Mouse (Mus musculus): ENCODE data around the gene Fndc3b.
"Not testable (repeated sequence)": the region's sequence is repeated elsewhere in the genome, so short reads cannot be mapped to it uniquely, and the experiment has no call there.

The Fndc3b gene

DNA sequence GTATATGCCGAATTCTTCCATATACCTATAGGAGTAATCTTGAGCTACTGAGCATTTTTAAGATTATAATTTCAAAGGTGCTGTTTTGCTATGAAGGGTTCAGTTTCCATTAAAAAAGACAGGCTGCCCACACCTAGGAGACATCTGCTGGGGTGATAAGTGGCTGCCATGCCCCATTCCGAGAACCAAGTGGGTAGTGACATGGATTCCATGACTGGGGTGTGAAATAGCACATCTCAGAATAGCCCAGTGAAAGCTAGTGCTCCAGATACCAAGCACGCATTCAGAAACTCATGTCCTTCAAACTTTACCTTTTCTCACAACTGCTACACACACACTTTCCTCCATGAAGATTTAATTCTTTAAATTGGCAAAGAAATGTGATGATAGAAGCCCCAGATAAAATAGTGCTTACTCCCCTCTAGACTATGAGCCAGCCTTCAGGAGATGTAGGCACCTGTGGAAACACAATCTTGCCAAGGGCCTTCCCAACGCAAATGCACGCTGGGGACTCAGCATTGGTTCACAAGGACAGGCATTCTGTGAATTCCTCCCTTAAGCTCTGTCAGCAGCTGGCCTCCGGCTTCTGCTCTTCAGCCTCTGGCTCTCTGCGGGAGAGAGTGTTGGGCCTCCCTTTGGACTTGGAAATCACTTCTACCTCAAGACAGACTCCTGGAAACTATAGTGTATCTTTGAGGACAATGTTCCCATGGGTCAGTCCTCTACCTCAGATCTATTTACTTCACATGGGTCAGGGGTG, 207.6 kb downstream of the Fndc3b start:
- DNase-seq (ENCODE audit: low spot score), result no peak

DNA sequence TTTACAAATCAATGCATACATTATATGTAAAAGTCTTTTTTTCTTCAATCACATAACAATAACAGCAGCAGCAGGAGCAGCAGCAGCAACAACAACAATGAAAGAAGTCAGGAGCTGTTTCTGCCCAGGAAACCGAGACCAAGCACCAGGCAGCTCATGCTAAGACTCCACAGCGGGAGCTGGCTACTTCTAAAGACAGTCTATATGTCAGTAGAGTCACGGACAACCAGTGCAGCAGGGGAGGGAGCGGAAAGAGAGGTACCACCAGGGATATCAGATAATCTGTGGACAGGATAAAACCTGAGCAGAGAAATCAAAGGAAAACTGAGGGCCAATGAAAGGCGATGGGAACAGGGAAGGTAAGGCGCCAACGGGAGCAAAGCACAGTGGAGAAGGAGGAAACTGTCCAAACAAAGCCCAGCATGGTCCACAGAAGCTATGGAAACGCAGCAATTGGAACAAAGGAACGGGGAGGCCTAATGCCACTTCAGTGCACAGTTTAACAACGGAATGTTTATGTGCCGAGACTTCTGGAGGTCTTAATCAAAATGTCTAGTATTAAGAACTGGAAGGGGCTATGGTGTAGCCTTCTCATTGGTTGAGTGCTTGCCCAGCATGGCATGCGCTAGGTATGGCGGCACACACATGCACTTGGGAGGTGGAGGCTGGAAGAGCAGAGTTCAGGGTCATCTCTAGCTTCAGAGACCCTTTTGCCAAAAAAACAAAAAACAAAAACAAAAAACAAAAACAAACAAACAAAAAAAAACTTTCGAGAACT, 215.6 kb downstream of the Fndc3b start:
- no peak for DNase-seq (ENCODE audit: low spot score)

GRCm38 (mm10) chr3:27494698-27495097, 216.4 kb downstream of the Fndc3b start:
- no peak for DNase-seq (ENCODE audit: low spot score)

- no peak for DNase-seq (ENCODE audit: low spot score)
These were observed 217.0 kb downstream of the Fndc3b start for GRCm38 (mm10) chr3:27494066-27494465.

DNA sequence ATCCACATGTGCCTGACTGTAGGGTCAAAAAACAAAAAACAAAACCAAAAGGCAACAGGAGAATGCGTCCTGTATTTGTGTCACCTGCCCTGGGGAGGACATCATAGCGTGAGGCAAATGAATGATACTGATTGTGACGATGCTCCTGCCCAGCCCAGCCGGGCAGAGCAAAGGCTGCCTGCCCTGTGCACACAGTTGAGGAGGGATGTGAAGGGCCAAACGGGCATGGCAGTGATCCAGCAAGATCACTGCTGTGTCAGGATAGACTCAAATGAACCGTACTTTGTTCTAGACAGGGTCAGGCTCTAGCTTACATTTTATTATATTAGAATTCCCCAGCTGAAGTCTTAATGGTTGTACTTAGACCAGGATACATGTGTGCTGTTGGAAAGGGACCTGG, 219.3 kb downstream of the Fndc3b start:
- no peak for DNase-seq (ENCODE audit: low spot score)

GRCm38 (mm10) chr3:27491367-27491766, 219.7 kb downstream of the Fndc3b start:
- no peak for DNase-seq (ENCODE audit: low spot score)

- DNase-seq (ENCODE audit: low spot score), result no peak
These were observed 220.2 kb downstream of the Fndc3b start for GRCm38 (mm10) chr3:27490891-27491290.

DNA sequence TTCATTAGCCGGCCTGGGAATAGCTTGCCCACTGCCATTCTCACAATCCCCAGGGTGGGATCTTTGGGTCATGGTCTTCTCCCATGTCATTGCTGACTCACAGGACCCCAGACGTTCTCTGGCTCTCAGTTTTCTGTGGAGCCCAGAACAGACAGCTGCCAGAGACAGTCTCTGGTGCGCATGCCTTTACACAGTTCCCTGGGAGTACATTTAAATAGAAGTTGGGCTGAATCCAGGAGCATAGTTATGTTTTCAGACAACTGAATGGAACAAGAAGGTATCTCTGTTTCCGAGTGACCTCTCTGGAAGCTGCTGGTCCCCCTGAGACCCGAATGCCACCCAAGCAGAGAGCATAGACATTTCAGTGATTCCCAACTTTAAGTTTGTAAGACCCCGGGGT, 221.6 kb downstream of the Fndc3b start:
- no peak for DNase-seq (ENCODE audit: low spot score)

DNA sequence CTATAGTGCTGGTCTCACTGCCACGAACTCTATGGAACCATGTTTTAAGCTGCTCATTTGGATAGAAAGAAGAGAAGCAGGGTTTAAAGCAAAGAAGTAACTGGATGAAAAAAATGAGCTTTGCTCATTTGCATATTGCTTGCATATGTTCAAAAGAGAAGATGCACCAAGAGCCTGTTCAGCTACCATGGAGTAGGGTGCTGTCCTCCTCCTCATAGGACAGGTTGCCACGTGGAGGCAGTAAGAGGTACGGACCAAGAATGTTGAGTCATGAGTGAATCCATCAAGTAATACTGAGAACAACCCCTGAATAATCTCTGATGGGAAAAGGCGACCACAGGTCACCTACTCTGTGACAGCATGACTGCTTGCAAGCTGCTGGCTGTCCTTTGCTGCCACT, 226.0 kb downstream of the Fndc3b start:
- no peak for DNase-seq (ENCODE audit: low spot score)

DNA sequence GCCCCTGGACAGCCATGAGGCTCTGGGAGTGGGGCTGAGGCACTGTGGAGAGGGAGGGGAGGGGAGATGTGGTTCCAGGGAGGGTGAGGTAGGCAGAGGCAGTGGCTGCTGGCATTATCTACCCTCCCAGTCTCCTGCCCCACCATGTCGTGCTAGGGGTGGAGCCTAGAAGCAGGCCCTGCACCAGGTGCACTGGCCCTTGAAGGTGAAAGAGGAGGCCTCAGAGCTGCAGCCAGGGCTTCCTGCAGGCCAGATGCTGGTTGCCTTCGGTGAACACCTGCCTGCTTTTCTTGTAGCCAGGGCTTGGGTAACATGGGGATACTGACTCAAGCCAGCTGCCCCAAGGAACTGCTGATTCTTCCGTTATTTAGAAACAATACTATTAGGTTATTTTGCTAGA, 226.4 kb downstream of the Fndc3b start:
- DNase-seq (ENCODE audit: low spot score), result no peak

- no peak for DNase-seq (ENCODE audit: low spot score)
These were observed 227.3 kb downstream of the Fndc3b start for GRCm38 (mm10) chr3:27483762-27484161.

GRCm38 (mm10) chr3:27483321-27483720, 227.8 kb downstream of the Fndc3b start:
- DNase-seq (ENCODE audit: low spot score), result no peak

- DNase-seq (ENCODE audit: low spot score), result no peak
These were observed 229.4 kb downstream of the Fndc3b start for GRCm38 (mm10) chr3:27481738-27482137.

GRCm38 (mm10) chr3:27479378-27479777, 231.7 kb downstream of the Fndc3b start:
- no peak for DNase-seq (ENCODE audit: low spot score)

GRCm38 (mm10) chr3:27478563-27479156, 232.4 kb downstream of the Fndc3b start:
- no peak for DNase-seq (ENCODE audit: low spot score)

DNA sequence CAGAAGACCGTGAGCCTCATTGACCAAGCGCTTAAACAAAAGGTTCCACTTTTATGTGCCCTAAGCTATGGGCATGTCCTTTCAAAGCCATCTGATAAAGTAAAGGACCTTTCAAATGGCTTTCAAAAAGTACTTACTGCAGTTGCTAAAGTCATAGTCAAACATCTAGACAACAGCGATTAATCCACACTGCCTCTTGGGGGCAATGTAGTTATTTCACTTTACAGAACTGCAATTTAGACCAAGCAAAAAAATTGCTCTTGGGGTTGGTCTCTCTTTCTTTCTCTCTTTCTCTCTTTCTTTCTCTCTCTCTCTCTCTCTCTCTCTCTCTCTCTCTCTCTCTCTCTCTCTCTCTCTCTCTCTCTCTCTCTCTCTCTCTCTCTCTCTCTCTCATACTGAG, 233.4 kb downstream of the Fndc3b start:
- not testable (repeated sequence) for DNase-seq (ENCODE audit: low spot score)

- no peak for DNase-seq (ENCODE audit: low spot score)
These were observed 235.2 kb downstream of the Fndc3b start for GRCm38 (mm10) chr3:27475899-27476298.

DNA sequence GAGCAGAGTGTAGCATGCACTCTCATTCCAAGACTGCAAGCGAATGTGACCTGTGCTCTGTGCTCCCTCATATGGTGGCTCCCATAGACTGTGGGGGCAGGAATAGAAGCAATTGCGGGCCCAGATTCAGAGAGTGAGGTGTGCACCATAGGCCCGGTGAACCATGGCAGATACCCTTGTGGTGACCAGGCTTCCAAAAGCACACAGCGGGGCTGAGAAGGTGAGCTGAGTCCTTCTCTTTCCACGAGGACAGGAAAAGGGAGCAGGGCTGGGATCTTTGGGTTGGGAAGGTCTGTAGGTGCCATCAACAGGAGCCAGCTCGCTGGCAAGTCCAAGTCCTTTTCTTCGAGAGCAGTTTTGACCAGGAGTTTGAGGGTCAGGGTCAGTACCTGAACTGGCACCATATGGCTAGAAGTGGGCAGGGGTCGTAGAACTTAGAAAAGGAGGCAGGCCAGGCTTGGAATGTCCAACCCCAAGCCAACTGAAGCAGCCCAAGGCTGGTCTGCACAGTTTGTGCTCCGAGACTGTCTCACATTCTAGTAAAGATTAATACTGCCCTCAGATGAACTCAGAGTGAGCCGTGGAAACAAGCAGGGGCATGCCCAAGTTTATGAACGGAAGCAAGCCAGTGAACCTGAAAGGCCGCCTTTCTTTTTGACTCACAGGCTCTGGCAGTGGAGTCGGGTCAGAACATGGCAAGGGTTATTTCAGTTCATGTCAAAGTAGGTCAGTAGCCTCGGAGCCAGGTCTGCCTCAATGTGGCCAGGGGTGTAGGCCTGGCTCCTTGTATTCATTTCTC, 237.1 kb downstream of the Fndc3b start:
- no peak for DNase-seq (ENCODE audit: low spot score)

DNA sequence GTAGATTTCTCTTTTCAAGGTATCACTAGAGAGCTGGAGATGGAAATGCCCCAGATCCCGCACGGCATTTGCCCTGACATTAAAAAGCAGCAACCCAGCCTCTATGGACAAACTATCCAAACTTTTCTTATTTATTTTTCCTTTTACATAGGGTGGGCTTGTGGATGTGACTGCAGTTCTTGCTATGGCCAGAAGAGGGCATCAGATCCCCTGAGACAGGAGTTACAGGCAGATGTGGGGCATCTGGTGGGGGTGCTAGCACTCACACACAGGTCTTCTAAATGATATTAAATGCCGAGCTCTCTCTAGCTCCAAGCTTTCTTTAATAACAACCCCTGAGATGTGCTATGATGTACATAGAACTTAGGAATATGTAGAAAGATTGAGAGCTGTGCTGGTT, 238.3 kb downstream of the Fndc3b start:
- no peak for DNase-seq (ENCODE audit: low spot score)

- no peak for DNase-seq (ENCODE audit: low spot score)
These were observed 240.3 kb downstream of the Fndc3b start for GRCm38 (mm10) chr3:27470781-27471180.

DNA sequence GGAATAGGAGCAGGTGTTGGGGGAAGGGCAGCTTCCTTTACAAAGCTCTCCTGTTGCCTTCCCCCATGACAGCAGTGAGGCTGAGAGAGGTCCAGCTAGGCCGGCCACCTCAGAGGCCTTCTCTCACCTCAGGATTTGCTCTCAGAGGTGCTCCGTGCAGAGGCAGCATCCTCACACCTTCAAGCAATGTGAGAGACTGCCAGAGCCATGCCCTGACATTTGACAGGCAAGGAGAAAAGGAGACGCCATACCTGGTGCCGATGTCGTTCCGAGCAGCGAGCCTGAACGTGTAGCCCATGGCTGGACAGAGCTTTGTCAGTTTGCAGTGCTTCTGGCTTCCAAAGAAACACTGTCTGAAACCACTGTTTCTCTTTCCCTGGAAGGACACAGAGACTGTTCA, 241.1 kb downstream of the Fndc3b start:
- no peak for DNase-seq (ENCODE audit: low spot score)

DNA sequence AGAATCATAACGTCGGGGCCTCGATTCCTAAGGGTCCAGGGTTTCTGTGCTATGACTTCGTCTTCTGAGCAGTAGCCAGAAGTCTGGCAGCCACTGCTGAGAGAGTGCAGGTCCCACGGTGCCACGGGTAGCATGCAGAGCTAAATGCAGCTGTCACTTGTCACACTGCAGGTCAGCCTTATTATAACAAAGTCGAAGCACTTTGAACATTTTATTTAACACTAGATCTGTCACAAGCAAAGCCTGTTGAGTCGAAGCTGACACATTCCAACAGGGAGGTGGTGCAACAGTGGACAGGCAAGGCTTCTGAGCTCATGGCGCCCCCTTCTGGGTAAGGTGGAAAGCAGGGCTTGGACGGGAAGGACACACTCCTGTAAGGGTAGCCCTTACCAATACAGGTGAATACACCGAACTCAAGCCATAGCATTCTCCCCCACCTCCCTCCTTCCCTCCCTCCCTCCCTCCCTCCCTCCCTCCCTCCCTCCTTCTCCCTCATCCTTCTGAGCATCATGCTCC, 243.5 kb downstream of the Fndc3b start:
- DNase-seq (ENCODE audit: low spot score), result no peak

All from urinary bladder, postnatal 10 days (tissue).